Mouse (Mus musculus): ENCODE data around the gene Gm26558.

Gene Gm26558

DNA sequence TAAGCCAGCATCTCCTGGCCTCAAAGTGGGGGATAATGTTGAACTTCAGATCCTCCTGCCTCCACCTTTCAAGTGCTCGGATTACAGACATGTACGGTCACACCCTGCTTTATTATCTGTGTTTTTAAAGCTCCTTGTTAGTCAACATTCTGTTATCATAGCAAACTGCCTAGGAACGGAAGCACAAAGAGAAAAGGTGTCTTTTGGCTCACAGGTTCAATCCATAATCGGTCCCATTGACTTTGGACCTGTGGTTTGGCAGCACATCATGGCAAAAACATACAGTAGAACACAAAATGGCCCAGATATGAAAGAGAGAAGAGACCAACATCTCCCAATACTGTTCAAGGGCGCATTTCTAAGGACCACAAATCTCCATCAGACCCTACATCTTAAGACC, 13.6 kb downstream of the Gm26558 start:
- no peak for DNase-seq (ENCODE audit: low read depth, low spot score)

DNA sequence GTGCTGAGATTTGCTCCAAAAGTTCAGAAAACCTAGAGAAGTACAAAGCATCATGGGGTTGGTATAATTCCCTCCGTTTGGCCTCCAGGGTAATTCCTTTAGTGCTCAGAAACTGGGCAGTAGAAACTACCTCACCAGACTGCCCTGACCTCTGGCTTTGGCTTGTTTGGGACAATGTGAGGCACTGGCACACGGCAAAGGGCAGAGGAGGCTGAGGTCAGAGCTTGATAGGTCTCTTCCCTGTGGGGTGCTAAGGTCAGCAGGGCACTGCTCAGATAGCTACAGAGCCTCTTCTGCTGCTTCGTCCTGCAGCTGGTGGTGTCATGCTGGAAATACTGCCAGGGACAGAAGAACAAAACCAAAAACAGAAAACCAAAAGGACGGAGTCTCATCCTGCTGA, 14.2 kb downstream of the Gm26558 start:
- DNase-seq (ENCODE audit: low read depth, low spot score), result no peak

DNA sequence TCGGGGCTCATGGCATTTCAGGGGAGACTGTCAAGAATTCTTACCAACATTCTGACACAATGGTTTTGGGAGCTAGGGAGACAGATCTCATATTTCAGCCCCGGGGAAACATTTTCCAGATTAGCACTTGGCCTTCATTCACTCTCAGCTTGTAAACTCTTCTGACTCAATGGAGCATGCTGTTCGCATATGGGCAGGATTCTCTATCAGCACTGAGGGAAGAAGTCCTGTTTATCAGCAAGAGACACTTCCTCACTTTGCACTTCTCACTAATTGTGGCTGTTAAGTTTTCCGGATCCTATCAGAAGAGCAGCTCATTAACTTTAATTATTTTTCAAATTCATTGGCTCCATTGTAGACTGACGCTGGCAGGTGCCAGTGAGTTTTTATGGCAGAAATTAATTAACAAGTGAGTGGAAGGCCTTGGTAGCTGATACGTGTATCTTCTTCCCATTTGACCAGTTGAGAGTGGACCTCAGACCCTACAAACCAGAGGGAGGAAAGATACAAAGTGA, 16.6 kb downstream of the Gm26558 start:
- DNase-seq (ENCODE audit: low read depth, low spot score), result no peak

DNA sequence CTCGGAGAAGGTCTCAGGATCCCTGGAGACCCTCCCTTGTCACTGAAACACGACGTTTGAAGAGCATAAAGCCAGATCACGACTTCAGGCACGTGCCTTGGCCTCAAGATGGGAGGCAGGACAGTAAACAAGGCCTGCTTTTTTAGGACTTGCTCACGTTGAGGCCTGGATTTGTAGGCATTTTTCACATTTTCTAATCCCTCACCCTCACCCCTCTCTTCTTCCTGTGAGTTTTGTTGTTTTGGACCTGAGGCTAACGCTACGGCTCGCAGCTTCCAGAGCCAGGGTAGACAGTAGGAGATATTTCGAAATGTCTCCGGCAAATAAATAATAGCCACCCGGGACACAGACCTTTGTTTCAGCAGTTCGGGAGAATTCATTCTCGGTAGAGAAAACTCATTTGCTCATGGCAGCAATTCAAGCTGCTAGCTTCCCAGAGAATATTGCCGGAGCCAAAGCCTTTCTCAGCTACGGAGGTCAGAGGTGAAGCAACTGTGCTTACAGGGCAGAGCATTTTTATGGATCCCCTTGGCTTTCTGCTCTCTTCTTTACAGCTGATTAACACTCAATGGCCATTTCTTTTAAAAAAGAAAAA, 18.8 kb downstream of the Gm26558 start:
- no peak for DNase-seq (ENCODE audit: low read depth, low spot score)

DNA sequence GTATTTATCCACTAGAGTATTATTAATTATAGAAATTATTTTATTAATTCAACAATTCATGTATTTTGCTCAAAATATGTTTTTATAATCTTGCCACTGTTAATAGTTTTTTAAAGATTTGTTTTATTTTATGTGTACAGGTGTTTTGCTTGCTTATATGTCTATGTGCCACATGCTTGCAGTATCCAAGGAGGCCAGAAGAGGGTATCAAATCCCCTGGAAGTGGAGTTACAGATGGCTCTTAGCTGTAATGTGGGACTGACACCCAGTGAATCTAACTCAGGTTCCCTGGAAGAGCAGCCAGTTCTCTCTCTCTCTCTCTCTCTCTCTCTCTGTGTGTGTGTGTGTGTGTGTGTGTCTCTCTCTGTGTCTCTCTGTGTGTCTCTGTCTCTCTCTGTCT, 20.9 kb downstream of the Gm26558 start:
- DNase-seq (ENCODE audit: low read depth, low spot score), result no peak

DNA sequence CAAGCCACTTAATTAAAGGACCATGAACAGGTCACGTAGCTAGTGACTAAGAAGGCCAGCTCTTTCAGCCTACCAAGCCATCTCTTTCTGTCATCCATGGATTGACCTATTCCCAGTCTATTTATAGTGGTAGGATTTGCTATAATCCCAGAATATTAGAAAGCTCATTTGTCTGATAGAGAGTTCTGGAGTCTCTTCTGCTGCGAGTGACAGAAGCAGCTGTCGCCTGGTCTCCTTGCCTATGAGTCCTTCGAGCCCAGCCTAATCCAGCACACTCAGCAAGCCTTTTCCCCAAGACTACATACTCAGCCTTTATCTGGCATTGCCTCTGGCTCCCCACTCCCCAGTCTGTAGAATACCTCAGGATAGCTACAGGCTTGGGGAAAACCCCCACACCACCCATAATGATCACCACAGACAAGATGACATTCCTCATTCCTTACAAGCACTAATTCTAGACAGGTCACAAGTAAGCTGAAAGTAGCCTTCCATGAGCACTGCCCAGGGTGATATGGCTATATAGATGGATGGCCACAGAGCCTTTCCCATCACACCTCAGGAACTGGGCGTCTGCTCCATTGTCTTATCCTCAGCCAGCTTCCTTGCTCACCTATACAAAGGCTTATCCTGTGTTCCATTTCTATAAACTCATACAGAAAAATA, 27.7 kb downstream of the Gm26558 start:
- DNase-seq (ENCODE audit: low read depth, low spot score), result no peak

DNA sequence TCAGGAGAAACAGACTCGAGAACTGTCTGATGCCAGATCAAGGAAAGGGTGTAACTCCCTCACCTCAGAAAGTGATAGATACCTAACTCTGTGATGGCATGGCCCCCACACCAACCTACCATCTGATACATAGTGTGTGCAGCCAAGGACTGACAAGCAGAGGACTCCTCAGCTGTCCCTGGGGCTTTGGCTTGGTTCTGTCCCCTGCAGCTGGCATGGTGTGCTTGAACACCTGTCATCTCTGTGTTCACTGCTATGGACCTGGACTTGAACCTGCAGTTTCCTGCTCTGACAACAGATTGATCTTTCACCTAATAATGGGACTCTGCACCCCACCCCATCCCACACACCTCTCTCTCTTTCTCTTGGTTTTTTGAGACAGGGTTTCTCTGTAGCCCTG, 29.5 kb downstream of the Gm26558 start:
- no peak for DNase-seq (ENCODE audit: low read depth, low spot score)

DNA sequence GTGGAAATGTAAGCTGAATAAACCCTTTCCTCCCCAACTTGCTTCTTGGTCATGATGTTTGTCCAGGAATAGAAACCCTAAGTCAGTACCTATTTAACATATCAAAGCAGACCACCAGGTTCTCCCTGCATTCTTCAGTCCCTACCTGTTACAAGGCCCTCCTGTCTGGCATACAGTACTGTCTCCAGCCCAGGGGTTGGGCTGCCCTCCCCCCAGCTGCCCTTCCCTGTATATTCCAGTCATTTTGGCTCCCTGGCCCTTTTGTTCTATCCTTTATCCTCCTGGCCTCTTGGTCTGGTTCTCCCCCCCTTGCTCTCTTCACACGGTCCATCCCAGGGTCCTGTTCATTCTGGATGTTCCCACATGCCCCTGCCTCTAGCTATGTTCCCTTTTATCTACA, 30.6 kb downstream of the Gm26558 start:
- no peak for DNase-seq (ENCODE audit: low read depth, low spot score)

DNA sequence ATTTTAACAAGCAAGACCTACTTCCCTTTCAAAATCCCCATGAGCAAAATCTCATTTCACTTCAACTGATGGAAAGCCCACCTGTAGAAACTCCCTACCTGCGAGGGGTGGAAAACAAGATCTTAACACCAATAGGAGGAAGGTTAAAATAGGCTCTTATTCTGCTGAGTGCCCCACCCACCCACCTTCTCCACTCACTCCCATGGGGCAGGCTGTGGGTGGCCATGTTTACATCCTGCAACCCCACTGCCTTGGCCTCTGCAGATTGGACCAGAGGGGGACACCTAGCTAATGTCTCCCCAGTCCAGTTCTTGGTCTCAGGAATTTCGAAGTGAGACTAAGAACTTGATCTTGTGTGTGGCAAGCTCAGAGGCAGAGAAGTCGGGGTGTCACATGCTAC, 32.0 kb downstream of the Gm26558 start:
- DNase-seq (ENCODE audit: low read depth, low spot score), result no peak

DNA sequence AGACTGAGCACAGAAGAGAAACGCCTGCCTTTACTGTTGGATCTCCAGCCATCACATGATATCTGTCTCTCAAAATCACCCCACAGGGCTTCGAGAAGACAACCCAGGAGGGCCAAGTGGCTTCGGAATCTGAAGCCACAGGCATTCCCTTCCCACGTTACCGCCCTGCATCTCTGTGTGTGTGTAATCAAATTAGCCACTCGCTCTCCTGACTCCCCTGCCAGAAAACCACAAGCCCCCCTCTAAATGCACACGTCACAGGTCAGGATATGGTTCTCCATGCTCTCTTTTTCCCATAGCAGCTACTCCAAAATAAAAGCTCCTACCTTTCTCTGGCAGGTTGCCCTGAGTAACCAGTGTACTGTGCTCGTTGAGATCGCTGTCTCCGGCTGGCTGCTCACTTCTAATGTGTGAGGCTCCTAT, 32.6 kb downstream of the Gm26558 start:
- DNase-seq (ENCODE audit: low read depth, low spot score), result peak; percentile 65

DNA sequence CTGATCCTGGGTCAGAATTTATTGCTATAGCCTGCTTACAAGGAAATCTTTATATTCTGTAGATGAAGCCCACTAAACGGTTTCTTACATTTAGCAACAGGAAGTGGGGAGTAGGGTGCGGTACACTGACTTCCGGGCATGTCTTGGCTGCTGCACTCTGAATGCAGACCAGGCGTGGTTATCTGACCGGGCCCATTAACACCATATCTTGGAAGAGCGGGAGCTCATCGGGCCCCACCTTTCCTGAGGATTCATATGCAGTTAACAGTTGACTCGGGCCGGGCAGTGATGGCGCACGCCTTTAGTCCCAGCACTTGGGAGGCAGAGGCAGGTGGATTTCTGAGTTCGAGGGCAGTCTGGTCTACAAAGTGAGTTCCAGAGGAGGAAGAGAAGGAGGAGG, 33.5 kb downstream of the Gm26558 start:
- no peak for DNase-seq (ENCODE audit: low read depth, low spot score)

DNA sequence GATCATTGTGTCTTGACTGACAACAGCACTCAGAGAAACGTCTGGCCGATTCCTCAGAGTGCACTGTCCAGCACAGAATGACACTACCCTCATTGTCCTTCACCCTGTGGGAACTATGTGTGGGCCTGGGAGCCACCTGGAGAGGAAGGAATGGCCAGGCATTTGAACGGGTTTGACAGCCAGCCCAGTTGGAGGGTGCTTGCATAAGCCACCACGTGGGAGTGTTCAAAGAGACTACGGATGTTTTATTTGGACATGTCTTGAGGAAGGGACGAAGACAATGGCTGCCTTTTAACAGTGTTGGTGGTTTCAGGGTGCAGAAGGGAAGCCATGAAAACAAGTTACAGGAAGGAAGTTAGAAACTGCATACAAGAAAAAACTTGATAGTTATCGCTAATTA, 36.1 kb downstream of the Gm26558 start:
- no peak for DNase-seq (ENCODE audit: low read depth, low spot score)

DNA sequence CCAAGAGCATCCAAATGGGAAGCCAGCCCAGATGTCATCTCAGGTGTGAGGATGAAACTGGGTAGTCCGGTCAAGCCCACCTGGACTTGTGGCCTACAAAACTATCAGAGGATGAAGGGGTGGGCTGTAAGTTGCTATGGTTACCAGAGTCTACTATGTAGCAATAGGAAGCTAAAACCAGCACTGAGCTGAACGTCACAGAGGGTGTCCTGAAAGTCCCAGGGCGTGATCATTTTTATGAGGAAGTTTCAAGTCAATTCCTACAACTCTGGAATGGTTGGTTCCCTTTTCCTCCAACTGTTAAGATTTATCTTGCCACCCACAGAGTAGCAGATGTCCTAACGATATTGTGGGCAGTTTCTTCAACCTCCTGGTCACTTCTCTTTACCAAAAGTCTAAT, 39.7 kb downstream of the Gm26558 start:
- DNase-seq (ENCODE audit: low read depth, low spot score), result no peak

DNA sequence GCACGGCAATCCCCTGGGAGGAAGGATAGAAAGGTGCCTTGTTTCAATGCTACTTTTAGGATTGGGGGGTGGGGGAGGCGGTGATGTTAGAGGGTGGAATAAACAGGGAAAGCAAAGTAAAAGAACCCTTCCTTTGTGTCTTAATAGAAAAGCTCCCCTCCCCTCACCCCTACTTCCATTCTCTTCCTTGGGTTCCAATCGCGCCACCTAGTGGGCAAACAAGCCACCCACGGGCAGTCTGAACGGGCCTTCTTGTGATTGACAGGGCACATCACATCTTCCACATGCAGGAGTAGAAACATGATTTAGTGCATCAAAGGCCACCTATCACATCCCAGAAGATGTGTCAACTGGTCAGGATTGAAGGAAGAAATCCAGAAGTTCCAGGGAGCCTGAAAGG, 41.7 kb downstream of the Gm26558 start:
- no peak for DNase-seq (ENCODE audit: low read depth, low spot score)

DNA sequence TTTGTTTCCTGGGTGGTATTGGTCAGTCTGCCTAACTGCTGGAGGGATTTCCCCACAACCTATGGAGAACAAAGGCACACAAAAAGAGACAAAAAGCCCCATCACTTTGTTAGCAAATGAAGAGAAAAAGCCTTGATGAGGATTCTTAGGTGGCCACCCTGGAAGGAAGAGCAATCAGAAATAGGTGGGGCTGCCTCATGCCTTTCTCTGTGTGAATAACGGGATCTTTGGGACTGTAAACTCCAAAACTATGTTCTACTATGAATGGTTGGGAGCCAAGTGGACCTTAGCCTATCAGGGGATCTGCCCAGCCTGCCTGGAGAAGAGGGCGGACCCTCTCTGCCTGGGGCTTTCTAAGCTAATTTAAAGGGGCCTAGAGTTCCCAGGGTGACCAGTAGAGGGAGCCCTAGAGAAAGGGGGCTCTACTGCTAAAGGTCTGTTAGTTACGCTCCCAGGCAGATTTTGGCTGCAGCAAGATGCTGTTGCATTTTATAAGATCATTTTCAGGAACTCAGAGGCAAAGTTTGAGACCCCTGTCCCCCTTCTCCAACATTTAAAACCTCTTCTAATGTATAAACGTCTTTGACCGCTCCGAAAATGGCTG, 42.6 kb downstream of the Gm26558 start:
- no peak for DNase-seq (ENCODE audit: low read depth, low spot score)

DNA sequence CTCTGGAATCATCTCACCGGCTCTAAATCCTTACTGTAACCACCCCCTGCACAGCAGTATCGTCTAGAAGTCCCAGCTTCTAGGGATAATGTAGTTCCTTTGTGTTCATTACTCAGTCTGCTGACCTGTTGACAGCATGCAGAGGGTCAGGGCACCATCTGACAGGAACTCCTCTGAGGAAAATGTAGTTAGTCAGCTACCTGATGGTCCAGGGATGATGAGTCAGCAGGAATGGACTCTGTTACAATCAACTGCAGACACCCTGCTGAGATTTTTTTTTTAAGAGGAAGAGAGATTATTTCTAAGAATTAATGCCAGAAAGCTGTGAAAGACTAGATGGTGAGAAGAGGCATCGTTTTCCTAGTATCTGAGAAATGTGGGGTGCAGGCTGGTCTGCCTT, 45.3 kb downstream of the Gm26558 start:
- DNase-seq (ENCODE audit: low read depth, low spot score), result no peak

DNA sequence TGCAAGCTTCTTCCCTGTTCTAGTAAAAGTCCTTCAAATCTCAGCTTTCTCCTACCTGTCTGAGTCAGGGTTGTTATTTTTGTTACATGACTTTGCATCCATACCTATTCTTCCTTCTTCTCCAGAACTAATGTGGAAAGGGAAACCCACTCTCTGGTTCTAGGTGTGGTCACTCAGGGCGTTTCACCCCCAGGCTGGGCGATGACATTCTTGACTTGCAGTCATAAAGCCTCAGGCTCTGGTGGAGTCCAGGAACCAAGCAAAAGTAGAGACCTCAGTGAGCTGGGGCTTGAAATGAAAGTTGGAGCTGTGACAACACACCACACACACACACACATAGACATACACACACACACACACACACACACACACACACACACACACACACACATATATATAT, 45.8 kb downstream of the Gm26558 start:
- DNase-seq (ENCODE audit: low read depth, low spot score), result no peak

DNA sequence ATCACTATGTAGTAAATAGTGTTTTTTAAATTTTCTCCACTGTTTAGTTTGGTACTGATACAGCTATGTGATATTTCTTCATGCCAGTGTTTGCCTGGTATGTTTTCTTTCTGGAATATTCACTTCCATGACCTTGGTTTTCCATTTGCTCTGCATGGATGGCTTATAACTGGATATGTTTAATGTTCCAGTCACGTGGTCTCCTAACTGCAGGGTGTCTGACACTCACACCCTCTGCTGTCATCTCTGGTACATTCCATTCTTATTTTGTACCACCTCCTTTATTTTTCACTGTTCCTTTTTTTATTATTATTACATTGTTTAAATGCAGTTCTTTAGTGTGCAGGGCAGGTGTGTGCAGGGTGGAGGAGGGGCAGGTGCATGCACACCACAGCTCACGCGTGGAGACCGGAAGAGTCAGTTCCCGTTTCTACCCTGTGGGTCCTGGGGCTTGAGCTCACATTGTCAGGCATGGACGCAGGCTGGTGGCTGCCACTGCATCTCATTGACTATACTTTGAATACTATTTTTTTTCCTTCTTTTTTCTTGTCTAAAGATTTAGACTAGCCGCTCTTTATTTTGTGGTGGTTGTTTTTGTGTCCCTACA, 47.1 kb downstream of the Gm26558 start:
- DNase-seq (ENCODE audit: low read depth, low spot score), result no peak

Data from brain, embryonic 18.5 days (tissue).